Mouse (Mus musculus) hindbrain, embryonic 14.5 days (tissue): ENCODE results near the gene Spon1. TPM values are rescaled to one million over a fixed set of nuclear protein-coding genes. Genes with fewer than 3 reads are reported as not detected.

Experiments used
- ATAC-seq: fragments of 200-750 bp; cut with Nextera tagmentation; 2 replicates; pipeline ENCODE4 v1.8.0; 2017; ENCODE audit warnings: moderate number of reproducible peaks, mild to moderate bottlenecking, moderate TSS enrichment, moderate library complexity; ENCODE audit not compliant: low FRiP score
- DNase-seq: peaks from one replicate; pipeline ENCODE4 v3.0.0-alpha.2; 2015; ENCODE audit warnings: low spot score
- H3K27ac ChIP-seq: fragments of 300-500 bp; sonication (generic); 2 replicates; pipeline ENCODE4 v1.5.1; 2014; ENCODE audit warnings: mild to moderate bottlenecking, moderate library complexity
- H3K27me3 ChIP-seq: fragments of 300-500 bp; sonication (generic); 2 replicates; pipeline ENCODE4 v1.6.1; 2014; ENCODE audit warnings: mild to moderate bottlenecking, low read length, mixed read lengths; ENCODE audit not compliant: control insufficient read depth, insufficient read depth
- H3K36me3 ChIP-seq: fragments of 300-500 bp; sonication (generic); replicated peaks from 2 replicates; pipeline ENCODE4 v1.6.1; 2014; ENCODE audit not compliant: control insufficient read depth, insufficient read depth
- H3K4me1 ChIP-seq: fragments of 300-500 bp; sonication (generic); replicated peaks from 2 replicates; pipeline ENCODE4 v1.6.1; 2014; ENCODE audit warnings: antibody characterized with exemption, low read length, mixed read lengths; ENCODE audit not compliant: control insufficient read depth, insufficient read depth
- H3K4me2 ChIP-seq: fragments of 300-500 bp; sonication (generic); replicated peaks from 2 replicates; pipeline ENCODE4 v1.6.1; 2014; ENCODE audit warnings: mild to moderate bottlenecking, moderate library complexity
- H3K4me3 ChIP-seq: fragments of 300-500 bp; sonication (generic); replicated peaks from 2 replicates; pipeline ENCODE4 v1.5.1; 2014; ENCODE audit warnings: mild to moderate bottlenecking, low read length
- H3K9ac ChIP-seq: fragments of 300-500 bp; sonication (generic); 2 replicates; pipeline ENCODE4 v1.6.1; 2014
- H3K9me3 ChIP-seq: fragments of 300-500 bp; sonication (generic); 2 replicates; pipeline ENCODE4 v1.6.1; 2016; ENCODE audit warnings: low read length; ENCODE audit not compliant: control insufficient read depth
- WGBS: fragments of 180-500 bp; shearing (Covaris S2); extraction: QIAGEN DNeasy Blood & Tissue Kit; methylation state at CpG from one replicate; pipeline ENCODE4 v1.1.7; 2014; 5-methylcytosine and 5-hydroxymethylcytosine counted together
- polyA plus RNA-seq: library from polyadenylated mRNA; unstranded; fragments of >200 nt; fragmentation: Nextera tagmentation; extraction: Ambion mirVana; gene quantifications from 2 replicates; pipeline ENCODE4 v1.2.1, GENCODE M21; 2014

Spon1 gene
- polyA plus RNA-seq, 1 experiment from 2014 or later, result 90.5 TPM

- H3K4me1 ChIP-seq, result 0 out of 2 replicates have a peak, but pooled peaks cover 4% of the 10 kb centered on the region
- H3K4me2 ChIP-seq, result no peak overlapping the region
- H3K27me3 ChIP-seq, result no peaks in the 10 kb centered on the region
- no peak overlapping the region for H3K9ac ChIP-seq
- no peak overlapping the region for H3K4me3 ChIP-seq
- WGBS, result 88% methylated on average over 4 of the region's 4 CpGs
- no peak overlapping the region for H3K27ac ChIP-seq
- 0 out of 2 replicates have a peak, but pooled peaks cover 6% of the 10 kb centered on the region for H3K36me3 ChIP-seq
- DNase-seq, result no peak
- ATAC-seq, result no peak
- no peaks in the 10 kb centered on the region for H3K9me3 ChIP-seq
Measured at GRCm38 (mm10) chr7:114041349-114041748, 275.6 kb downstream of the Spon1 start.

GRCm38 (mm10) chr7:114042973-114043928 is 277.5 kb downstream of the Spon1 start:
- no peak for DNase-seq
- ATAC-seq, result no peak
- 79% methylated on average over 26 of the region's 26 CpGs for WGBS
- peaks cover 6% of the 10 kb centered on the region; the same call in 1 of the 2 replicates for H3K36me3 ChIP-seq
- H3K9me3 ChIP-seq, result no peaks in the 10 kb centered on the region
- H3K27ac ChIP-seq, result no peak overlapping the region; the same call in 1 of the 2 replicates
- H3K27me3 ChIP-seq, result no peaks in the 10 kb centered on the region
- H3K4me1 ChIP-seq, result 0 out of 2 replicates have a peak, but pooled peaks cover 4% of the 10 kb centered on the region
- no peak overlapping the region for H3K4me3 ChIP-seq
- no peak overlapping the region for H3K9ac ChIP-seq
- H3K4me2 ChIP-seq, result no peak overlapping the region

GRCm38 (mm10) chr7:114043929-114044549 is 278.2 kb downstream of the Spon1 start:
- no peak overlapping the region for H3K9ac ChIP-seq
- DNase-seq (no peak), ATAC-seq (no peak)
- no peaks in the 10 kb centered on the region for H3K27me3 ChIP-seq
- no peak overlapping the region for H3K4me3 ChIP-seq
- H3K9me3 ChIP-seq, result no peaks in the 10 kb centered on the region
- 87% methylated on average over 6 of the region's 6 CpGs for WGBS
- H3K4me2 ChIP-seq, result no peak overlapping the region
- H3K27ac ChIP-seq, result no peak overlapping the region
- H3K36me3 ChIP-seq, result peaks cover 6% of the 10 kb centered on the region; the same call in 1 of the 2 replicates
- H3K4me1 ChIP-seq, result 0 out of 2 replicates have a peak, but pooled peaks cover 4% of the 10 kb centered on the region

GRCm38 (mm10) chr7:114045814-114046213 is 280.0 kb downstream of the Spon1 start:
- 92% methylated on average over 2 of the region's 2 CpGs for WGBS
- Histone ChIP-seq H3K36me3 (no peaks in the 10 kb centered on the region; the same call in 1 of the 2 replicates), H3K27me3 (no peaks in the 10 kb centered on the region), H3K27ac (no peak overlapping the region), H3K4me3 (no peak overlapping the region), H3K4me2 (no peak overlapping the region), H3K4me1 (0 out of 2 replicates have a peak, but pooled peaks cover 4% of the 10 kb centered on the region), H3K9ac (no peak overlapping the region), H3K9me3 (no peaks in the 10 kb centered on the region)
- ATAC-seq (no peak), DNase-seq (no peak)

GRCm38 (mm10) chr7:114053720-114054119 is 287.9 kb downstream of the Spon1 start:
- 85% methylated on average over 4 of the region's 4 CpGs for WGBS
- H3K9me3 ChIP-seq, result no peaks in the 10 kb centered on the region
- H3K9ac ChIP-seq, result no peak overlapping the region
- ATAC-seq (no peak), DNase-seq (no peak)
- no peaks in the 10 kb centered on the region for H3K36me3 ChIP-seq
- no peak overlapping the region for H3K4me3 ChIP-seq
- no peaks in the 10 kb centered on the region for H3K4me1 ChIP-seq
- H3K4me2 ChIP-seq, result no peak overlapping the region
- no peak overlapping the region for H3K27ac ChIP-seq
- no peaks in the 10 kb centered on the region for H3K27me3 ChIP-seq

- no peaks in the 10 kb centered on the region for H3K27me3 ChIP-seq
- H3K27ac ChIP-seq, result no peak overlapping the region
- no peak for ATAC-seq
- no peak overlapping the region for H3K4me2 ChIP-seq
- no peaks in the 10 kb centered on the region for H3K36me3 ChIP-seq
- H3K9ac ChIP-seq, result no peak overlapping the region
- 93% methylated on average over 16 of the region's 16 CpGs for whole genome bisulfite sequencing
- H3K9me3 ChIP-seq, result no peaks in the 10 kb centered on the region
- no peaks in the 10 kb centered on the region for H3K4me1 ChIP-seq
- DNase-seq, result no peak
- no peak overlapping the region for H3K4me3 ChIP-seq
Measured at GRCm38 (mm10) chr7:114058166-114058565, 292.4 kb downstream of the Spon1 start.

GRCm38 (mm10) chr7:114058927-114059441 is 293.2 kb downstream of the Spon1 start:
- WGBS, result 67% methylated on average over 6 of the region's 6 CpGs
- Histone ChIP-seq H3K9ac (no peak overlapping the region), H3K4me3 (no peak overlapping the region), H3K9me3 (no peaks in the 10 kb centered on the region), H3K4me2 (no peak overlapping the region), H3K4me1 (no peaks in the 10 kb centered on the region), H3K36me3 (no peaks in the 10 kb centered on the region), H3K27me3 (no peaks in the 10 kb centered on the region), H3K27ac (no peak overlapping the region)
- DNase-seq (no peak), ATAC-seq (no peak)

GRCm38 (mm10) chr7:114060445-114060844 is 294.6 kb downstream of the Spon1 start:
- DNase-seq (no peak), ATAC-seq (no peak)
- Histone ChIP-seq H3K27ac (no peak overlapping the region), H3K36me3 (no peaks in the 10 kb centered on the region), H3K9ac (no peak overlapping the region), H3K4me3 (no peak overlapping the region), H3K9me3 (no peaks in the 10 kb centered on the region), H3K4me1 (no peaks in the 10 kb centered on the region), H3K27me3 (no peaks in the 10 kb centered on the region), H3K4me2 (no peak overlapping the region)
- 97% methylated on average over 6 of the region's 6 CpGs for WGBS

- no peaks in the 10 kb centered on the region for H3K9me3 ChIP-seq
- no peak overlapping the region for H3K27ac ChIP-seq
- no peak overlapping the region for H3K4me3 ChIP-seq
- no peak overlapping the region for H3K9ac ChIP-seq
- no peak overlapping the region for H3K4me2 ChIP-seq
- DNase-seq (no peak), ATAC-seq (no peak)
- no peaks in the 10 kb centered on the region for H3K36me3 ChIP-seq
- no peaks in the 10 kb centered on the region for H3K27me3 ChIP-seq
- H3K4me1 ChIP-seq, result peaks cover 9% of the 10 kb centered on the region; the same call in 1 of the 2 replicates
- WGBS, result 70% methylated on average over 1 of the region's 1 CpGs
Measured at GRCm38 (mm10) chr7:114062451-114062850, 296.7 kb downstream of the Spon1 start.
